Mouse (Mus musculus) liver, postnatal 0 days (tissue): Measurements from ENCODE around the gene Syna.

Experiments
- CTCF ChIP-seq: sonication (generic); IDR thresholded peaks from 2 replicates; pipeline ENCODE4 v1.5.1; 2016; ENCODE audit warnings: antibody characterized with exemption, low read depth
- EP300 ChIP-seq: IDR thresholded peaks from 2 replicates; pipeline ENCODE4 v1.6.1; 2016; ENCODE audit warnings: antibody characterized with exemption, low read depth, mild to moderate bottlenecking

- TF ChIP-seq CTCF (no peak), EP300 (no peak)
Observed at GRCm38 (mm10) chr5:134604376-134604775, 44.4 kb upstream of the Syna start.
